Mouse (Mus musculus) 3T3-L1 (cell line): ENCODE results near the gene Gm19402.
"Not testable (repeated sequence)": the region's sequence is repeated elsewhere in the genome, so short reads cannot be mapped to it uniquely, and the experiment has no call there.

Experiments
- DNase-seq: peaks from one replicate; pipeline ENCODE4 v3.0.0-alpha.2; 2015; ENCODE audit warnings: low read depth, low spot score

Gene Gm19402

GRCm38 (mm10) chr10:77690356-77690807 is at the start of gene Gm19402:
TSS of gene Gm19402 (minus strand) at chr10:77690757.
- not testable (repeated sequence) for DNase-seq

- no peak for DNase-seq
Observed at GRCm38 (mm10) chr10:77738929-77739328, 48.4 kb upstream of the Gm19402 start.

- no peak for DNase-seq
Observed at GRCm38 (mm10) chr10:77735928-77736327, 45.4 kb upstream of the Gm19402 start.

- peak; percentile 27 for DNase-seq
Observed at GRCm38 (mm10) chr10:77729241-77729640, 38.7 kb upstream of the Gm19402 start.

- peak; percentile 28 for DNase-seq
Observed at GRCm38 (mm10) chr10:77728280-77728679, 37.7 kb upstream of the Gm19402 start.

GRCm38 (mm10) chr10:77726186-77726585 is 35.6 kb upstream of the Gm19402 start, which contains the start of gene Gm10100:
TSS of gene Gm10100 (plus strand) at chr10:77726486.
- DNase-seq: no peak

- no peak for DNase-seq
Observed at GRCm38 (mm10) chr10:77724855-77725254, 34.3 kb upstream of the Gm19402 start.

- DNase-seq: not testable (repeated sequence)
Observed at GRCm38 (mm10) chr10:77720299-77720698, 29.7 kb upstream of the Gm19402 start, which contains the start of gene Krtap12-1. TSS of gene Krtap12-1 (plus strand) at chr10:77720599.

GRCm38 (mm10) chr10:77715507-77715906 is 24.9 kb upstream of the Gm19402 start, which contains the start of gene Gm10142:
TSS of gene Gm10142 (plus strand) at chr10:77715807.
- DNase-seq: no peak

GRCm38 (mm10) chr10:77713734-77714133 is 23.2 kb upstream of the Gm19402 start:
- DNase-seq: no peak

GRCm38 (mm10) chr10:77711157-77711556 is 20.6 kb upstream of the Gm19402 start, which contains the start of gene Gm10024:
TSS of gene Gm10024 (plus strand) at chr10:77711457.
- not testable (repeated sequence) for DNase-seq

GRCm38 (mm10) chr10:77709831-77710230 is 19.3 kb upstream of the Gm19402 start:
- peak; percentile 27 for DNase-seq

- DNase-seq: no peak
Observed at GRCm38 (mm10) chr10:77706326-77706725, 15.8 kb upstream of the Gm19402 start, which contains the start of gene Gm10272. TSS of gene Gm10272 (plus strand) at chr10:77706626.

GRCm38 (mm10) chr10:77697133-77697532 is 6.6 kb upstream of the Gm19402 start, which contains the start of gene Gm9508:
TSS of gene Gm9508 (minus strand) at chr10:77697233.
- DNase-seq: peak; percentile 4

GRCm38 (mm10) chr10:77687021-77687420 is 3.5 kb downstream of the Gm19402 start:
- no peak for DNase-seq

- DNase-seq: no peak
Observed at GRCm38 (mm10) chr10:77685895-77686664, 4.5 kb downstream of the Gm19402 start, which contains the start of gene Tspear. TSS of gene Tspear (plus strand) at chr10:77686569.

- peak; percentile 23 for DNase-seq
Observed at GRCm38 (mm10) chr10:77684181-77684580, 6.4 kb downstream of the Gm19402 start.

- no peak for DNase-seq
Observed at GRCm38 (mm10) chr10:77682994-77683393, 7.6 kb downstream of the Gm19402 start.

- no peak for DNase-seq
Observed at GRCm38 (mm10) chr10:77677562-77677961, 13.0 kb downstream of the Gm19402 start.

GRCm38 (mm10) chr10:77673765-77674164 is 16.8 kb downstream of the Gm19402 start:
- DNase-seq: no peak

GRCm38 (mm10) chr10:77671519-77671918 is 19.0 kb downstream of the Gm19402 start:
- no peak for DNase-seq

GRCm38 (mm10) chr10:77670710-77671109 is 19.8 kb downstream of the Gm19402 start:
- DNase-seq: no peak

GRCm38 (mm10) chr10:77667402-77667801 is 23.2 kb downstream of the Gm19402 start:
- DNase-seq: no peak
